Mouse (Mus musculus) spleen, adult 2 months (tissue): ENCODE results near the gene Mfn2.

Experiments
- CTCF ChIP-seq: fragments of 200-500 bp; IDR thresholded peaks from 2 replicates; pipeline ENCODE4 v1.5.1; 2011; ENCODE audit warnings: mild to moderate bottlenecking, inconsistent platforms; ENCODE audit not compliant: insufficient read depth, insufficient read length, insufficient replicate concordance; ENCODE audit errors: extremely low read depth
- POLR2A ChIP-seq: fragments of 200-500 bp; IDR thresholded peaks from 2 replicates; pipeline ENCODE4 v1.6.1; 2011; ENCODE audit warnings: low read depth, low read length, inconsistent platforms

- TF ChIP-seq CTCF (no peak), POLR2A (peak; percentile 80)
These were observed 36.1 kb upstream of the Mfn2 start, which contains the start of gene 2510039O18Rik for GRCm38 (mm10) chr4:147940576-147941044.
